Mouse (Mus musculus): ENCODE measurements around the gene Ggnbp2.

DNA sequence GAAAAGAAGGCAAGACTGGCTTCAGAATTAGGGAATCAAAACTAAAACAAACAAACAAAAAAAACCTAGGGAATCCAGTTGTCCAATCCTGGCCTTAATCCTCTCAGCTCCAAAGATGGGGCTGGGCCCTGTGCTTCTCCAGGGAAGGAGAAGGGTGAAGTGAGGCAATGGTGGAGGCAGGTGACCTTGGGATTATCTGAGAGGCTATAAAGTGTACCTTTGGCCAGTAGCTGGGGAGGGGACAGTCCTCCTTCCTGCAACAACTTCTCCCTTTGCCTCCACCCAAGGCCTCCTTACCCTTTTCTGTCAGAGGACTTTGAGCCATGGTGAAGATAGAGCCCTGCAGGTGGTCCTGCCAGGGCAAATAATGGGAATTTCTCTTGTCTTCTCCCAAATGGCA lies 43.1 kb downstream of the Ggnbp2 start:
- no peak for TF ChIP-seq POLR2A (IDR thresholded peaks at IDR 0.05; ENCODE audit: borderline replicate concordance, control insufficient read depth, low read depth, low read length)
- no peak for TF ChIP-seq CTCF (IDR thresholded peaks at IDR 0.05; ENCODE audit: control insufficient read depth, insufficient read depth, low read length)
